Mouse (Mus musculus) heart, embryonic 11.5 days (tissue): ENCODE measurements around the gene Akap13. TPM values are rescaled to one million over a fixed set of nuclear protein-coding genes. Genes with fewer than 3 reads are reported as not detected.

ENCODE experiments used
- ATAC-seq: fragments of 200-750 bp; cut with Nextera tagmentation; replicated peaks from 2 replicates; pipeline ENCODE4 v1.8.0; 2017; ENCODE audit warnings: moderate library complexity; ENCODE audit not compliant: insufficient number of reproducible peaks, low FRiP score, low TSS enrichment
- H3K27ac ChIP-seq: fragments of 300-500 bp; sonication (generic); 2 replicates; pipeline ENCODE4 v1.5.1; 2014; ENCODE audit warnings: mild to moderate bottlenecking, low read depth, low read length
- H3K27me3 ChIP-seq: fragments of 300-500 bp; sonication (generic); 2 replicates; pipeline ENCODE4 v1.6.1; 2014; ENCODE audit warnings: mild to moderate bottlenecking, low read length, mixed read lengths; ENCODE audit not compliant: control insufficient read depth, insufficient read depth
- H3K36me3 ChIP-seq: fragments of 300-500 bp; sonication (generic); 2 replicates; pipeline ENCODE4 v1.6.1; 2014; ENCODE audit warnings: mild to moderate bottlenecking, low read length, moderate library complexity, mixed read lengths; ENCODE audit not compliant: control insufficient read depth, insufficient read depth
- H3K4me1 ChIP-seq: fragments of 300-500 bp; sonication (generic); 2 replicates; pipeline ENCODE4 v1.6.1; 2014; ENCODE audit warnings: low read length; ENCODE audit not compliant: control insufficient read depth, insufficient read depth
- H3K4me2 ChIP-seq: fragments of 300-500 bp; sonication (generic); 2 replicates; pipeline ENCODE4 v1.6.1; 2014; ENCODE audit warnings: mild to moderate bottlenecking, moderate library complexity
- H3K4me3 ChIP-seq: fragments of 300-500 bp; sonication (generic); 2 replicates; pipeline ENCODE4 v1.5.1; 2014; ENCODE audit warnings: low read depth, low read length
- H3K9ac ChIP-seq: fragments of 300-500 bp; sonication (generic); 2 replicates; pipeline ENCODE4 v1.6.1; 2014; ENCODE audit warnings: mild to moderate bottlenecking, low read depth, low read length, moderate library complexity
- H3K9me3 ChIP-seq: fragments of 300-500 bp; sonication (generic); replicated peaks from 2 replicates; pipeline ENCODE4 v1.6.1; 2016; ENCODE audit warnings: low read length; ENCODE audit not compliant: control insufficient read depth
- WGBS: fragments of 180-500 bp; shearing (Covaris S2); extraction: QIAGEN DNeasy Blood & Tissue Kit; methylation state at CpG from one replicate; pipeline ENCODE4 v1.1.7; 2014; ENCODE audit not compliant: insufficient replicate concordance; 5-methylcytosine and 5-hydroxymethylcytosine counted together
- polyA plus RNA-seq: library from polyadenylated mRNA; unstranded; fragments of >200 nt; fragmentation: Nextera tagmentation; extraction: Ambion mirVana; gene quantifications from 2 replicates; pipeline ENCODE4 v1.2.1, GENCODE M21; 2014

The Akap13 gene
- polyA plus RNA-seq, 1 experiment from 2014 or later, result 68.1 TPM

DNA sequence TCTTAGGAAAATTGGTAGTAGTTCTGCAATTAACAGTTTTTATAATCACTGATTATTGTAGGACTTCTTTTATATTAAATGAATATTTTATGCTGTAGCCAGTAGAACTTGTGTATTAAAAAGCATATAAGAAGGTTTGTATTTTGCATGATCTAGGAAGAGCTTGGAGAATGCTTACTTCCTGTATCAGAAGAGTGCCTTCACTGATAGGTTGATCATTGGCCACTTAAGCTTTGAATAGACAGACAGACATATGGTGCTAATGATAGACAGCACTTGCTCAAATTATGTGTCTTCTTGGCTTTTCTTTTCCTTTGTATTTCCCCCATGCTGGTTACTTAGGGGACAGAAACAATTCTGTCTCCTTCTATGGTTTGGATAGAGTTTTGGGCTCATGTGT, 139.9 kb downstream of the Akap13 start:
- no peak overlapping the region for H3K4me2 ChIP-seq
- no peaks in the 10 kb centered on the region for H3K27me3 ChIP-seq
- H3K9me3 ChIP-seq, result no peaks in the 10 kb centered on the region
- no peak overlapping the region for H3K27ac ChIP-seq
- H3K4me3 ChIP-seq, result no peak overlapping the region
- no peak overlapping the region for H3K9ac ChIP-seq
- no peak for ATAC-seq
- H3K4me1 ChIP-seq, result peaks cover 11% of the 10 kb centered on the region
- no peaks in the 10 kb centered on the region for H3K36me3 ChIP-seq

DNA sequence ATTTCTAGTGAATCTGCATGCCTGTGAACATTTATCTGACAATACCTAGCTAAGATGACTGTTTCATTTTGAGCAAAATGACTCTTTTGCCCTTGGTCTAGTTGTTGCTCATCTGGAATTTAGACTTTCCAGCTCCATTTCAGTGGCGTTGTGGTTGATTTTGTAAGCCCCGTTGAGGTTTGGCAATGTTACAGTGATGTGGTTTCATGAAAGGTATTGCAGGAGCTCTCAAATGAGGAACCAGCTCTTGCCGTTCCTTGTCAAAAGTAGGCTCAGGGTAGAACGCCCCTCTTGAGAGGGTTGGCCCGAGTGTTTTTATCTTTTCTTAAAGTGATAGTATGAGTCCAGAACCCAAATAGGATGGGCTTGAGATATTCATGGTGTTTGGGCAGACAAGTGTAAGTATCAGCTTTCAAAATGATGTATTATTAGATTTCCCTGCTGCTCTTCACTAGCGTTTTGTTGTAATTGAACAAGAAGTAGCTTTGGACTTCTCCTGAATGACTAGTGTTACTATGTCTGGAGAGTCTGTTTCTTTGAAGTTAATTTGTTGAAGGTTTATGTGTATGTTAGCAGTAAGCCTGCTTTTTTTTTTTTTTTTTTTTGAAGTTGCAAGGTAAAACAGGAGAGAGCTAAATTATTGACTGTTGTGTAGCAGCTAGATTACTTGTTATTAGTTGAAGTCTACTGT, 140.9 kb downstream of the Akap13 start:
- H3K4me2 ChIP-seq, result no peak overlapping the region; the same call in 1 of the 2 replicates
- no peak for ATAC-seq
- H3K4me3 ChIP-seq, result no peak overlapping the region
- H3K9me3 ChIP-seq, result no peaks in the 10 kb centered on the region
- 43% methylated on average over 6 of the region's 6 CpGs for WGBS
- H3K27ac ChIP-seq, result no peak overlapping the region
- H3K27me3 ChIP-seq, result no peaks in the 10 kb centered on the region
- H3K9ac ChIP-seq, result no peak overlapping the region
- no peaks in the 10 kb centered on the region for H3K36me3 ChIP-seq
- H3K4me1 ChIP-seq, result peaks cover 11% of the 10 kb centered on the region

DNA sequence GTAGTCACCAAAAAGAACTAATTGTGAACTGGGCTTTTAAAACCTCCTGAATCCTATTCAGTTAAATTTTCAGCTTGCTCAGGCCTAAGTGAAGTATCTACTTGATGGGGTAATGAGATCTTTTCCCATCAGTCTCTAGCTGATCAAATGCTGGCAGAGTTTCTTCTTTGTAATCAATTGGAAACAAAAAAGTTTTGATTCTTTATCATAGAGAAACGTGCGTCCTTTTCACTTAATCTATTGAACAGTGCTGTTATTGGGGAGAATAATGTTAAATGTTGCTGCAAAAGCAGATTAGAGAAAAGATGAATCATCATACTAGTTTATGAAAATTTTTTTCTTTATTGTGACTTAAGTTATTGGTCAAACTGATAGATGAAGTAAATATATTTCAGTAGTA, 142.5 kb downstream of the Akap13 start:
- H3K36me3 ChIP-seq, result 0 out of 2 replicates have a peak, but pooled peaks cover 2% of the 10 kb centered on the region
- no peak overlapping the region for H3K27ac ChIP-seq
- no peak overlapping the region for H3K9ac ChIP-seq
- peaks cover 11% of the 10 kb centered on the region for H3K4me1 ChIP-seq
- no peak for ATAC-seq
- no peak overlapping the region for H3K4me3 ChIP-seq
- H3K4me2 ChIP-seq, result no peak overlapping the region
- 78% methylated on average over 2 of the region's 2 CpGs for WGBS
- H3K27me3 ChIP-seq, result no peaks in the 10 kb centered on the region
- H3K9me3 ChIP-seq, result no peaks in the 10 kb centered on the region

DNA sequence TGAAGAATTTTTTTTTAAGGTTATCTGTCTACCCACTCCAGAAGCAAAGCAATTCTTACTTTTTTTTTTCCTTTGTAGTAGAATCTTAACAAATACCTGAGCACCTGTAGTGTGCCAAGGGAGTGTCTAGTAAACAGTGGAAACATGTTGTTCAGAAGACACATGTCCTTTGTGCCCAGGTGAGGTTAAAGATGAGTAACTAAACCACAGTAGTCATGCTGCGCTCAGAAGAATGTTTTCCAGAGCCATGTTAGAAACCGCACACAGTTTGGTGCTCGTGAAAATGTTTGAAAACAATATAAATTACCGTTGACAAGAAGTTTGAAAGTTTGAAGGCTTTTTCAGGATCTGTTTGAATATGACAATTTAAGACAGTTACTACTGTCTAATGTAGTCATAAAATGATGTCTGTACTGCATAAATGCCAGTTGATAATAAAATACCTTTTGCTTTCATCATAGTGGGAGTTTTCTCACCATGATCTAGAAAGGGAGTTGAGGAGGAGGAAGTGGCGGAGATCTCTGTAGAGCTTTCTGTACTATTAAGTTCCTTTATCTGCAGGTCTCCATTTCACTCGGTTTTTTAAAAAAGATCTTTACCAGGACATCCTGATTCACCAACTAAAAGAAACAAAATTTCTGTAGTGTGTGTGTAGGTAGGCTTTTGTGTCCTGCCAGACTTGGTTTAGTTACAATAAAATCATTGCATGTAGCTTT, 145.2 kb downstream of the Akap13 start:
- peaks cover 10% of the 10 kb centered on the region for H3K4me1 ChIP-seq
- 90% methylated on average over 6 of the region's 6 CpGs for WGBS
- no peak overlapping the region for H3K4me3 ChIP-seq
- H3K27me3 ChIP-seq, result no peaks in the 10 kb centered on the region
- 0 out of 2 replicates have a peak, but pooled peaks cover 2% of the 10 kb centered on the region for H3K36me3 ChIP-seq
- no peak overlapping the region for H3K27ac ChIP-seq
- no peaks in the 10 kb centered on the region for H3K9me3 ChIP-seq
- H3K4me2 ChIP-seq, result no peak overlapping the region
- ATAC-seq, result no peak
- H3K9ac ChIP-seq, result no peak overlapping the region

DNA sequence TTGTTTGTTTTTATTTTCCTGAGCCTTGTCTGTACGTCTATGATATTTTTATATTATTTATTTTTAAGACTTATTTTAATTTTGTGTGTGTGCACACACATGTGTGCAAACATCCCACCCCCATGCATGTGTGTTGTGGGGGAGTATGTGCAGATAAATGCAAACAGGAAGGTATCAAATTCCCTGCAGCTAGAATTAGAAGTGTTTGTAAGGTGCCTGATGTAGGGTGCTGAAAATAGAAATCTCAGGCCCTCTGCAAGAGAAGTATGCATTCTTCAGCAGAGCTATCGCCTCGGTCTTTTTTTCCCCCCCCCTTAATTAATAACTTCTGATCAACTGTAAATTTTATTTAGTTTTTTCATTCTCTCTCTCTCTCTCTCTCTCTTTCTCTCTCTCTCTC, 151.9 kb downstream of the Akap13 start:
- H3K4me2 ChIP-seq, result peak overlapping the region; percentile 29; the same call in 1 of the 2 replicates
- no peak for ATAC-seq
- H3K9ac ChIP-seq, result no peak overlapping the region
- peaks cover 45% of the 10 kb centered on the region for H3K4me1 ChIP-seq
- 49% methylated on average over 3 of the region's 3 CpGs for WGBS
- H3K36me3 ChIP-seq, result peaks cover 17% of the 10 kb centered on the region
- H3K4me3 ChIP-seq, result no peak overlapping the region
- H3K27me3 ChIP-seq, result no peaks in the 10 kb centered on the region
- peak overlapping the region; percentile 89; the same call in 1 of the 2 replicates for H3K27ac ChIP-seq
- H3K9me3 ChIP-seq, result no peaks in the 10 kb centered on the region

DNA sequence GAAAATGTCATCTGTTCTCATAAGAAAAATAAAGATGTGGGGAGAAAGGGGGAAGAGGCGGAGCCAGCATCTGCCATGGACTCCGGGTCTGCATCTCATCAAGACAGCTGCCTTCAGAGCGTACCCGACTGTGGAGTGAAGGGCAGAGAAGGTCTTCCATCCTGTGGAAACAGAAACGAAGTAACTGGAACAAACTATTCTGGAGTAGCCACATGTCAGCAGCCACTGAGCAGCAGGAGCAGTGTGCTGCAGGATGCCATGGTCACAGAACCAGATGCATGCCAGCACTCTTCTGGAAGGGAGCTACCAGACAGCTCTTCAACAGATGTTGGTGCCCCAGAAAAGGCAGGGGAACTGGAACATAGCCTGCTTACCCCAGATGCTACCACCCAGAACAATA, 153.4 kb downstream of the Akap13 start:
- ATAC-seq, result no peak
- H3K4me2 ChIP-seq, result no peak overlapping the region
- peaks cover 16% of the 10 kb centered on the region for H3K36me3 ChIP-seq
- no peak overlapping the region for H3K9ac ChIP-seq
- 32% methylated on average over 5 of the region's 5 CpGs for WGBS
- no peaks in the 10 kb centered on the region for H3K27me3 ChIP-seq
- no peaks in the 10 kb centered on the region for H3K9me3 ChIP-seq
- peak overlapping the region; percentile 89 for H3K27ac ChIP-seq
- peaks cover 55% of the 10 kb centered on the region for H3K4me1 ChIP-seq
- no peak overlapping the region for H3K4me3 ChIP-seq

DNA sequence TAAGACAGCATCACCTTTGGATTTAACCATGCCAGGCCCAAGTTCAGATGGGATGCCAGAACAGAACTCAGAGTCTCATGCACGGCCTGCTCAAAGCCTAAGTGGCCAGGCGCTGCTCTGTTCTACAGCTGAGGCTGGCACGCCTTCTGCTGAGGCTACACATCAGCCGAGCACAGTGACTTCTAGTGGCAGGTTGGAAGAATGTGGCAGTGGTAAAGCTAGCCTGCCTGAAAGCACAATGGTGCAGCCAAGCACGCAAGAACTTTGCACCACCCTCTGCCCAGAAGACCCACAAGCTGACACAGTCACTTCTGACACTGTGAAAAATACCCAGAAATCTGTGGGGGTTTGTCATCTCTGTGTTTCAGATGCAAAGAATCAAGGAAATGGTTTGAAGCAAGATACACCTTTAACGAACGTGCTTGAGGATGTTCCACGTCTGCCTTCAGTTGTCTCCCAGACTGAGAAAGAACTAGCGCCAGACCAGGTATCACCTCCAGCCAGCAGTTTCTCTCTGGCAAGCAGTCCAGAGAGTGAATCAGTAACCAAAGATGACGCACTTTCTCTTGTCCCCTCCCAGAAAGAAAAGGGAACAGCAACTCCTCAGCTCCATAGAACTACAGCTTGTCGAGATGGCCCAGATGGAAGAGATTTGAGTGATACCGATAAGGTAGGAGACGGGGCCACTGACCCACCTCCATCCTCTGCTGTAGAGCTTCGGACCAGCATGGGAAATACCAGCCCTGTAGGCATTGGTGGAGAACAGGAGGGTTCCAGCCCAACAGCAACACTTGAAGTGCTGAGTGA, 154.3 kb downstream of the Akap13 start:
- Histone ChIP-seq H3K9ac (no peak overlapping the region; the same call in 1 of the 2 replicates), H3K36me3 (peaks cover 16% of the 10 kb centered on the region), H3K4me3 (no peak overlapping the region), H3K4me1 (peaks cover 55% of the 10 kb centered on the region), H3K27ac (peak overlapping the region; percentile 89), H3K27me3 (no peaks in the 10 kb centered on the region), H3K4me2 (no peak overlapping the region), H3K9me3 (no peaks in the 10 kb centered on the region)
- ATAC-seq, result no peak
- WGBS, result 78% methylated on average over 14 of the region's 14 CpGs

DNA sequence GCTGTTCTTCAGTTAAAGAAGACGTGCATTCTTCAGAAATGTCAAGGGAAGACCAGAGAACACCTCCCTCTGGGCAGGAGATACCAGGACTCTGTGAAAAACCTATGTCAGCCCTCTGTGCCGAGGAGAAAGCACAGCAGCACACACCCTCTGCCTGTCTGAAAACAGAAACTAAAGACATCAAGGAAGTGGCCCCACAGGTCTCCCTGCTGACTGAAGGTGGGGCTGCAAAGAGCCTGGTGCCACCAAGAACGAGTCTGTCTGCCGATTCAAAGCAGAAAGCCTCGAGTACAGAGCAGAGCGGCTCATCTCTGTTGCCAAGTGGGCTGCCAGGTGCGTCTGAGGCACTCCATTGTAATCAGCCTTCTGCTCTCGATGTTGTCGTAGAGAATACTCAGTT, 155.1 kb downstream of the Akap13 start:
- Histone ChIP-seq H3K4me3 (no peak overlapping the region), H3K4me2 (no peak overlapping the region), H3K4me1 (peaks cover 53% of the 10 kb centered on the region), H3K27me3 (no peaks in the 10 kb centered on the region), H3K9ac (0 out of 2 replicates have a peak overlapping the region, but pooled peaks have one; percentile 28), H3K36me3 (peaks cover 16% of the 10 kb centered on the region), H3K9me3 (no peaks in the 10 kb centered on the region), H3K27ac (peak overlapping the region; percentile 83; the same call in 1 of the 2 replicates)
- 61% methylated on average over 9 of the region's 9 CpGs for WGBS
- no peak for ATAC-seq
